Mouse (Mus musculus): ENCODE results near the gene Prpf31. TPM values are rescaled to one million over a fixed set of nuclear protein-coding genes. Genes with fewer than 3 reads are reported as not detected.

Gene Prpf31
- total and polyA plus RNA-seq, 3 experiments: 43.3 to 97.9 (median 59.2) TPM

DNA sequence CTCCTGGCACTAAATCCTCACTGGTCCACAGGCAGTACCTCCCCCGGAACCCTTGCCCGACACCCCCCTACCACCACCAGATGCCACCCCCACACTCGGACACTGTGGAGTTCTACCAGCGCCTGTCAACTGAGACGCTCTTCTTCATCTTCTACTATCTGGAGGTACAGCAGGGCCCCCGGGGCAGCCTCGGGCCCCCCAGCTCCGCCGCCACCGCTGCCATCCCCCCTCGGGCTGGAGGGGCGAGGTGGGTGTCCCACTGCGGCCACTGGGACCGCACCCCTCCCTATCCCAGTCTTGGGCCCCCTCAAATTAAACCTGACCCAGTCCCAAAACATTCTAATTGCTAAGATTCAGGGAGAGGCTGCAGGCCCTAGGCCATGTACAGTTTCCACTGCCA is 28.8 kb downstream of the Prpf31 start:
- peaks cover 21% of the 10 kb centered on the region for H3K4me1 ChIP-seq (ENCODE audit: insufficient read depth, low read depth, low read length)
- DNase-seq (ENCODE audit: low spot score) (no peak), ATAC-seq (ENCODE audit: extremely low read depth, insufficient number of reproducible peaks, low FRiP score, poor library complexity, severe bottlenecking) (no peak)
- H3K27me3 ChIP-seq (ENCODE audit: insufficient read depth, low read length): no peaks in the 10 kb centered on the region
- peaks cover 100% of the 10 kb centered on the region for H3K36me3 ChIP-seq (replicated peaks)
- no peaks in the 10 kb centered on the region for H3K9me3 ChIP-seq (replicated peaks)
- TF ChIP-seq CTCF (IDR thresholded peaks at IDR 0.05; ENCODE audit: low read depth, low read length) (no peak), POLR2AphosphoS5 (IDR thresholded peaks at IDR 0.05; ENCODE audit: insufficient replicate concordance, low read depth, low read length) (no peak), GATA1 (IDR thresholded peaks at IDR 0.05; ENCODE audit: borderline replicate concordance, low read length) (no peak), GATA2 (IDR thresholded peaks at IDR 0.05; ENCODE audit: borderline replicate concordance, low read depth, low read length) (no peak), TAL1 (conservative IDR thresholded peaks at IDR 0.05; ENCODE audit: low read depth, low read length) (no peak)
- H3K4me3 ChIP-seq (ENCODE audit: low read depth, low read length): no peak overlapping the region

DNA sequence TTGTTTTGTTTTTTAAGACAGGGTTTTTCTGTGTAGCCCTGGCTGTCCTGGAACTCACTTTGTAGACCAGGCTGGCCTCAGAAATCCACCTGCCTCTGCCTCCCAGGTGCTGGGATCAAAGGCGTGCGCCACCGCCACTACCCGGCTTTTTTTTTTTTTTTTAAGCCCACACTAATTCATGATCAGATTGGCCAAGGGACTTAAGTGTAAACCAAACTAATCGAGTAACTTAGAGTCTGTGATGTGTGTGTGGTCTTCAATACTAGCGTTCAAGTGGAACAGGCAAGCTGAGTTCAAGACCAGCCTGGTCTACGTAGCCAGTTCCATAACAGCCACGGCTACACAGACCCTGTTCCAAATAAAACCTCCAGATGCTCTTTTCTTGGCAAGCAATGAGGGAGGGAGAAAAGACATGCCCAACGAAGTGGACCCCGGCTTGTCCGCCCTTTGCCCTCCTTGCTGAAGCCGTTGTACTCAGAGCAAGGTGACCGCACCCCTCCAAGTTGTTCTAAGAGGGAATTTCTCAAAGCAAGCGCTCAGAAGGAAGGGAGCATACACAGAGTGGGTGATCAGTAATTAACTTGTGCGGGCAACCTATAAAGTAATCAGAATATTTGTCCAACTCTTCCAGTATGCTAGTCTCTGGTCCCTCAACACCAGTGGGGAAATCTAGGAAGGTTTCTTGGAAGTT is 34.9 kb downstream of the Prpf31 start:
- Histone ChIP-seq H3K4me3 (ENCODE audit: low read depth, low read length) (peak overlapping the region; percentile 86), H3K36me3 (replicated peaks) (peaks cover 48% of the 10 kb centered on the region), H3K27me3 (ENCODE audit: insufficient read depth, low read length) (no peaks in the 10 kb centered on the region), H3K9me3 (replicated peaks) (no peaks in the 10 kb centered on the region), H3K4me1 (ENCODE audit: insufficient read depth, low read depth, low read length) (peaks cover 40% of the 10 kb centered on the region)
- DNase-seq (ENCODE audit: low spot score): no peak
- ATAC-seq (ENCODE audit: extremely low read depth, insufficient number of reproducible peaks, low FRiP score, poor library complexity, severe bottlenecking): no peak
- TF ChIP-seq POLR2AphosphoS5 (IDR thresholded peaks at IDR 0.05; ENCODE audit: insufficient replicate concordance, low read depth, low read length) (no peak), TAL1 (conservative IDR thresholded peaks at IDR 0.05; ENCODE audit: low read depth, low read length) (no peak), GATA2 (IDR thresholded peaks at IDR 0.05; ENCODE audit: borderline replicate concordance, low read depth, low read length) (no peak), CTCF (IDR thresholded peaks at IDR 0.05; ENCODE audit: low read depth, low read length) (no peak), GATA1 (IDR thresholded peaks at IDR 0.05; ENCODE audit: borderline replicate concordance, low read length) (no peak)

- DNase-seq (ENCODE audit: low spot score) (peak; percentile 94), ATAC-seq (ENCODE audit: extremely low read depth, insufficient number of reproducible peaks, low FRiP score, poor library complexity, severe bottlenecking) (peak; percentile 98)
- no peak for TF ChIP-seq POLR2AphosphoS5 (IDR thresholded peaks at IDR 0.05; ENCODE audit: insufficient replicate concordance, low read depth, low read length)
- no peak for TF ChIP-seq TAL1 (conservative IDR thresholded peaks at IDR 0.05; ENCODE audit: low read depth, low read length)
- TF ChIP-seq CTCF (IDR thresholded peaks at IDR 0.05; ENCODE audit: low read depth, low read length): no peak
- TF ChIP-seq GATA2 (IDR thresholded peaks at IDR 0.05; ENCODE audit: borderline replicate concordance, low read depth, low read length): no peak
- no peak for TF ChIP-seq GATA1 (IDR thresholded peaks at IDR 0.05; ENCODE audit: borderline replicate concordance, low read length)
- Histone ChIP-seq H3K4me3 (ENCODE audit: low read depth, low read length) (peak within 1 kb of the TSS; percentile 86), H3K36me3 (replicated peaks) (peaks cover 42% of the 10 kb centered on the region), H3K27me3 (ENCODE audit: insufficient read depth, low read length) (no peaks in the 10 kb centered on the region), H3K4me1 (ENCODE audit: insufficient read depth, low read depth, low read length) (peaks cover 35% of the 10 kb centered on the region), H3K9me3 (replicated peaks) (no peaks in the 10 kb centered on the region)
These were observed 35.7 kb downstream of the Prpf31 start, which contains the start of gene Leng1 for GRCm38 (mm10) chr7:3665215-3666114. TSS of gene Leng1 (minus strand) at chr7:3665840.

DNA sequence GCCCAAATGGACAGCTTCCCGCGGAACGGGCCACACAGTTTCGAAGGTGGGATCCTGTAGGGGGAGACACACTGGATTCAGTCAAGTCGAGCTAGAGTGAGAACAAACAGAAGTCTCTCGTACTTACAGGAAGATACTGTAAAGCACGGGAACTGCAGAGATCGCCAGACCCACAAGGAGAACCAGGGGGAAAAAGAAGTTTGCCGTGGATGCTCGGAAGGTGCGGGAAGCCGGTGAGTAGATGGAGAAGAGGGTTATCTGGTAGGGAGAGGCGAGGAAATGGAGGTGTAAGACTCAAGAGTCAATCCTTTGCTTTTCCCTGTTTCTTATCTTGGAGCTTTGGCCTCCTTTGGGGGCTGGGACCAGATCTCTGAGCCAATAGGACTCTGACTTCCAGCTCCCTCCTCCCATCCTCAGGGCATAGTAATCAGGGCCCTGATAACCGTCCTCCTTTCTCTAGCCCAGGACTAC is 37.2 kb downstream of the Prpf31 start:
- peaks cover 34% of the 10 kb centered on the region for H3K4me1 ChIP-seq (ENCODE audit: insufficient read depth, low read depth, low read length)
- H3K4me3 ChIP-seq (ENCODE audit: low read depth, low read length): peak overlapping the region; percentile 53; the same call in 1 of the 2 replicates
- H3K36me3 ChIP-seq (replicated peaks): peaks cover 27% of the 10 kb centered on the region
- DNase-seq (ENCODE audit: low spot score) (no peak), ATAC-seq (ENCODE audit: extremely low read depth, insufficient number of reproducible peaks, low FRiP score, poor library complexity, severe bottlenecking) (no peak)
- H3K27me3 ChIP-seq (ENCODE audit: insufficient read depth, low read length): peaks cover 4% of the 10 kb centered on the region; the same call in 1 of the 2 replicates
- H3K9me3 ChIP-seq (replicated peaks): no peaks in the 10 kb centered on the region
- TF ChIP-seq TAL1 (conservative IDR thresholded peaks at IDR 0.05; ENCODE audit: low read depth, low read length) (no peak), GATA2 (IDR thresholded peaks at IDR 0.05; ENCODE audit: borderline replicate concordance, low read depth, low read length) (no peak), POLR2AphosphoS5 (IDR thresholded peaks at IDR 0.05; ENCODE audit: insufficient replicate concordance, low read depth, low read length) (no peak), GATA1 (IDR thresholded peaks at IDR 0.05; ENCODE audit: borderline replicate concordance, low read length) (no peak), CTCF (IDR thresholded peaks at IDR 0.05; ENCODE audit: low read depth, low read length) (no peak)

GRCm38 (mm10) chr7:3674507-3675227 is 44.9 kb downstream of the Prpf31 start:
- peaks cover 27% of the 10 kb centered on the region for H3K36me3 ChIP-seq (replicated peaks)

More at GRCm38 (mm10) chr7:3674507-3675227, 44.9 kb downstream of the Prpf31 start:
- DNase-seq (ENCODE audit: low spot score) (peak; percentile 53), ATAC-seq (ENCODE audit: extremely low read depth, insufficient number of reproducible peaks, low FRiP score, poor library complexity, severe bottlenecking) (peak; percentile 73)
- no peaks in the 10 kb centered on the region for H3K9me3 ChIP-seq (replicated peaks)
- TF ChIP-seq CTCF (IDR thresholded peaks at IDR 0.05; ENCODE audit: low read depth, low read length) (peak; percentile 95), GATA1 (IDR thresholded peaks at IDR 0.05; ENCODE audit: borderline replicate concordance, low read length) (no peak), TAL1 (conservative IDR thresholded peaks at IDR 0.05; ENCODE audit: low read depth, low read length) (no peak), GATA2 (IDR thresholded peaks at IDR 0.05; ENCODE audit: borderline replicate concordance, low read depth, low read length) (no peak), POLR2AphosphoS5 (IDR thresholded peaks at IDR 0.05; ENCODE audit: insufficient replicate concordance, low read depth, low read length) (no peak)
- H3K4me3 ChIP-seq (ENCODE audit: low read depth, low read length): no peak overlapping the region
- peaks cover 7% of the 10 kb centered on the region; the same call in 1 of the 2 replicates for H3K4me1 ChIP-seq (ENCODE audit: insufficient read depth, low read depth, low read length)
- peaks cover 4% of the 10 kb centered on the region; the same call in 1 of the 2 replicates for H3K27me3 ChIP-seq (ENCODE audit: insufficient read depth, low read length)
